Mouse (Mus musculus): ENCODE results near the gene Ntrk3. TPM values are rescaled to one million over a fixed set of nuclear protein-coding genes. Genes with fewer than 3 reads are reported as not detected.
A peak's percentile ranks its signal among the peaks of the same experiment; 100 is the strongest.

Ntrk3 gene
- polyA plus RNA-seq, 1 experiment from 2014 or later: 3.0 TPM

DNA sequence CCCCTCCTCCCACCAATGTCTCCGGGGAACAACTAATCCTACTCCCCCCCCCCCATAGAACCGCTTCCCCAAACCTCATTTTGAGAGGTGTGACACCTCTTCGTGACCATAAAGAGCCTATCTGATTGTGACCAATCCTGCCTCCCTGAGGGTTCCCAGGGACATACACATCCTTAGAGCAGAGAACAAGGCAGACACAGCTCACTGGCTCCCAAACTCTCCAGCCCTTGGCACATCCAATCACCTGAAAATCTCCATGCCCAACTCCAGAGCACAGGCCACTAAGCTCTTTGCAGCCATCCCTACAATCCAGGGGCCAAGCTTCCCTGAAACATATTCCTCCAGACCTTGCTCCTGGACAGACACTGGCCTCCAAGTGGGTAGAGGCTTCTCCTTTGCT lies 162.3 kb downstream of the Ntrk3 start:
- Histone ChIP-seq H3K4me1 (peaks cover 11% of the 10 kb centered on the region; the same call in 1 of the 2 replicates), H3K27ac (no peak overlapping the region), H3K27me3 (replicated peaks) (peaks cover 47% of the 10 kb centered on the region), H3K9me3 (no peaks in the 10 kb centered on the region), H3K4me3 (replicated peaks) (peak overlapping the region; percentile 51; the same call in 1 of the 2 replicates), H3K36me3 (no peaks in the 10 kb centered on the region), H3K4me2 (peak overlapping the region; percentile 84; the same call in 1 of the 2 replicates), H3K9ac (no peak overlapping the region)
- no peak for ATAC-seq (ENCODE audit: insufficient read depth, low FRiP score, low read depth)
- 21% methylated on average over 3 of the region's 3 CpGs for WGBS

DNA sequence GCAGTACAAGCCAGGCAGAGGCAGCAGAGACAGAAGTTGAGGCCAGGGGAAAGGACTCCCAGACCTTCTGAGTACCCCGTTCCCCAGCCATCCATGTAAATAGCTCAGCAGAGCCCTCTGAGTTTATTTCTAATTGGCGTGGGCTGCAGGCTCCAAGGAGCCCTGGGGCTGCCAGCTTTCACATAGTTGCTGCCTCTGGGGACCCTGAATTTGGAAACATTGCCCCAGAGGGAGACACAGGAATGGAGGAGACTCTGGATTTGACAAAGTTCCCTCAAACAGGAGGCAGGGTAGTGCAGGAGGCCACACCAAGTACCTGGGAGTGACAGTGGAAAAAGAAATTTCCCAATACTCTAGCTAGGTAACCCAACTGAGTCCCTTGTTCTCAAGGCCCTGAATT lies 166.6 kb downstream of the Ntrk3 start:
- WGBS: 56% methylated on average over 2 of the region's 2 CpGs
- H3K4me3 ChIP-seq (replicated peaks): no peak overlapping the region
- peaks cover 6% of the 10 kb centered on the region for H3K4me1 ChIP-seq
- H3K27me3 ChIP-seq (replicated peaks): peaks cover 12% of the 10 kb centered on the region
- ATAC-seq (ENCODE audit: insufficient read depth, low FRiP score, low read depth): no peak
- H3K4me2 ChIP-seq: no peak overlapping the region
- H3K9me3 ChIP-seq: no peaks in the 10 kb centered on the region
- no peaks in the 10 kb centered on the region for H3K36me3 ChIP-seq
- no peak overlapping the region for H3K27ac ChIP-seq
- no peak overlapping the region for H3K9ac ChIP-seq

GRCm38 (mm10) chr7:78569255-78569618 lies 168.6 kb downstream of the Ntrk3 start:
- 5% methylated on average over 5 of the region's 5 CpGs for WGBS
- Histone ChIP-seq H3K4me2 (peak overlapping the region; percentile 43), H3K4me1 (peaks cover 6% of the 10 kb centered on the region), H3K27me3 (replicated peaks) (no peaks in the 10 kb centered on the region), H3K27ac (no peak overlapping the region), H3K36me3 (no peaks in the 10 kb centered on the region), H3K9me3 (no peaks in the 10 kb centered on the region), H3K9ac (no peak overlapping the region), H3K4me3 (replicated peaks) (no peak overlapping the region)
- ATAC-seq (ENCODE audit: insufficient read depth, low FRiP score, low read depth): no peak

DNA sequence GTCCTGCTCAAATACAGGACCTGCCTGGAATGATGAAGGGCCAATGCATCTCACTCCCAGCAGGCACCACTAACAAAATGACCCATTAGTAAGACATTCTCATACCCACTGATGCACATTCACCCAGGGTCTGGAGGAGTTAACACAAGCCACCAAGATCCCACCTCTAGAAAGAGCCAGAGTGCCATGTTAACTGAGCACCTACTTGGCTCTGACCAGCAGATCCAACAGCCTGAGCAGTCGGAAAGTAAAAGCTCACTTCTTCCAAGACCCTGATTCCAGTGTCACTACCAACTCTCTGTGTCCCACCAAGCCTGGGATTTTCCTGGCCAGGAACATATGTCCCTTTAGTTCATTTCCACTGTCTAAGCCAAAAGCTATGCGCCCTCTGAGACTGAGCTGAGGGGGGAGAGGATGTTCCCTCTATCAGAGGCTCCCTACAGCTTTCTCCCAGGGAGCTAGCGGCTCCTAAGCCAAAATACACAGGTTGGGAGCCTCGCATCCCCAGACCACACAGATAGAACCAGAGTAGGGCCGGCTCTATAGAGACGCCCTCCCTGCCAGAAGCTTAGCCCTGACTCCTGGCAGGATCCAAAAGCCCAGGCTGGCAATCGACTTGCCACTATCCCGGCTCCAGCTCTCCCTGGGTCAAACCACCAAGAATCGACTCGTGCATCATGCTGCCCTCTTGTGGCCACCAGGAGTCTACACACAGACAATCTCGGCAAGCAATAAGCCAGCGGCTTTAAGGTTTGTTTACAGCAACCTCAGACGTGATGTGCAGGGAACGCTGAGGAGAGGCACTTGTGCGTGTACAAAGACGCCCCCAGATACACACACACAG lies 169.2 kb downstream of the Ntrk3 start:
- Histone ChIP-seq H3K4me3 (replicated peaks) (no peak overlapping the region), H3K27ac (no peak overlapping the region), H3K36me3 (no peaks in the 10 kb centered on the region), H3K27me3 (replicated peaks) (no peaks in the 10 kb centered on the region), H3K4me2 (peak overlapping the region; percentile 43), H3K4me1 (peaks cover 6% of the 10 kb centered on the region), H3K9ac (no peak overlapping the region), H3K9me3 (no peaks in the 10 kb centered on the region)
- 16% methylated on average over 16 of the region's 16 CpGs for WGBS
- ATAC-seq (ENCODE audit: insufficient read depth, low FRiP score, low read depth): no peak

GRCm38 (mm10) chr7:78566617-78567016 lies 171.2 kb downstream of the Ntrk3 start:
- WGBS: 46% methylated on average over 3 of the region's 3 CpGs
- H3K4me2 ChIP-seq: no peak overlapping the region
- H3K27ac ChIP-seq: no peak overlapping the region
- H3K36me3 ChIP-seq: no peaks in the 10 kb centered on the region
- peaks cover 6% of the 10 kb centered on the region for H3K4me1 ChIP-seq
- no peak overlapping the region for H3K9ac ChIP-seq
- no peaks in the 10 kb centered on the region for H3K27me3 ChIP-seq (replicated peaks)
- H3K9me3 ChIP-seq: no peaks in the 10 kb centered on the region
- no peak overlapping the region for H3K4me3 ChIP-seq (replicated peaks)
- no peak for ATAC-seq (ENCODE audit: insufficient read depth, low FRiP score, low read depth)

DNA sequence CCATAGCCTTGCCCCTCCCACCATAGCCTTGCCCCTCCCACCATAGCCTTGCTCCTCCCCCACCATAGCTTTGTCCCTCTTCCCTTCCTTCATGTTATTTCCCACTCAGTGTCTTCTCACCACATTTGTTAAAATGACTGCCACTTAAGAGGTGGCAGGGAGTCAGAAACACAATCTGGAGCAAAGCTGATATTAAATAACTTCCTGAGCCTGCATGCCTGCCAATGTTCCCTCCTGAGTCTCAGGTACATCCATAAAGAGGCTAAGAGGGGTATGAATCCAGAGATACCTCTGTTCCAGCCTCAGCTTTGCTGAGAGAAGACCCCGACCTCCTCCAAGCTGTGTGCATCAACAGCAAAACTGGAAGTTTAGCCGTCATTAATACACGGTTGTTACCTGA lies 172.4 kb downstream of the Ntrk3 start:
- Histone ChIP-seq H3K9me3 (no peaks in the 10 kb centered on the region), H3K9ac (no peak overlapping the region), H3K4me2 (no peak overlapping the region), H3K4me1 (peaks cover 6% of the 10 kb centered on the region), H3K27ac (no peak overlapping the region), H3K4me3 (replicated peaks) (no peak overlapping the region), H3K27me3 (replicated peaks) (no peaks in the 10 kb centered on the region), H3K36me3 (no peaks in the 10 kb centered on the region)
- WGBS: 84% methylated on average over 3 of the region's 3 CpGs
- ATAC-seq (ENCODE audit: insufficient read depth, low FRiP score, low read depth): no peak

DNA sequence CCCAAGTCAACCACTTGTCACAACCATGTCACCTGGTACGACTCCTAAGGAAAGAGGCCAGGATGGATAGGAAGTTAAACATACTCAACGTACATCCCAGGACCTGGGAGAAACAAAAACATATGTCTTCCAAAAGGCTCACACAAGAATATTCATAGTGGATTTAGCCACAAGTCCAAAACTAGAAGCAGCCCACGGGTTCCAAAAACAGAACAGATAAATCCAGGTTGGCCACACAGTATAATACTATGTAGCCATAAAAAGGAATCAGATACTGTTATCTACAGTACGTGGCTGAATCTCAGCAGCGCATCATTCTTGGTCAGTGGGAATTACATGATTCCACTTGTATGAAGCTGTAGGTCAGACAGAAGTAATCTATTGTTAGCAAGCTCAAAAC lies 179.3 kb downstream of the Ntrk3 start:
- 82% methylated on average over 5 of the region's 5 CpGs for WGBS
- Histone ChIP-seq H3K9me3 (no peaks in the 10 kb centered on the region), H3K36me3 (no peaks in the 10 kb centered on the region), H3K27ac (no peak overlapping the region), H3K4me1 (no peaks in the 10 kb centered on the region), H3K9ac (no peak overlapping the region), H3K4me2 (no peak overlapping the region), H3K4me3 (replicated peaks) (no peak overlapping the region), H3K27me3 (replicated peaks) (no peaks in the 10 kb centered on the region)
- ATAC-seq (ENCODE audit: insufficient read depth, low FRiP score, low read depth): no peak

GRCm38 (mm10) chr7:78555532-78555931 lies 182.3 kb downstream of the Ntrk3 start:
- H3K27me3 ChIP-seq (replicated peaks): no peaks in the 10 kb centered on the region
- H3K4me2 ChIP-seq: no peak overlapping the region
- 82% methylated on average over 5 of the region's 5 CpGs for WGBS
- no peaks in the 10 kb centered on the region for H3K9me3 ChIP-seq
- no peak overlapping the region for H3K4me3 ChIP-seq (replicated peaks)
- no peak overlapping the region for H3K27ac ChIP-seq
- no peaks in the 10 kb centered on the region for H3K4me1 ChIP-seq
- H3K9ac ChIP-seq: no peak overlapping the region
- no peaks in the 10 kb centered on the region for H3K36me3 ChIP-seq
- ATAC-seq (ENCODE audit: insufficient read depth, low FRiP score, low read depth): no peak

GRCm38 (mm10) chr7:78549461-78549860 lies 188.4 kb downstream of the Ntrk3 start:
- Histone ChIP-seq H3K36me3 (no peaks in the 10 kb centered on the region), H3K27me3 (replicated peaks) (no peaks in the 10 kb centered on the region), H3K4me2 (no peak overlapping the region), H3K4me1 (no peaks in the 10 kb centered on the region), H3K9me3 (no peaks in the 10 kb centered on the region), H3K4me3 (replicated peaks) (no peak overlapping the region), H3K9ac (no peak overlapping the region), H3K27ac (no peak overlapping the region)
- no peak for ATAC-seq (ENCODE audit: insufficient read depth, low FRiP score, low read depth)
- 89% methylated on average over 8 of the region's 8 CpGs for WGBS

DNA sequence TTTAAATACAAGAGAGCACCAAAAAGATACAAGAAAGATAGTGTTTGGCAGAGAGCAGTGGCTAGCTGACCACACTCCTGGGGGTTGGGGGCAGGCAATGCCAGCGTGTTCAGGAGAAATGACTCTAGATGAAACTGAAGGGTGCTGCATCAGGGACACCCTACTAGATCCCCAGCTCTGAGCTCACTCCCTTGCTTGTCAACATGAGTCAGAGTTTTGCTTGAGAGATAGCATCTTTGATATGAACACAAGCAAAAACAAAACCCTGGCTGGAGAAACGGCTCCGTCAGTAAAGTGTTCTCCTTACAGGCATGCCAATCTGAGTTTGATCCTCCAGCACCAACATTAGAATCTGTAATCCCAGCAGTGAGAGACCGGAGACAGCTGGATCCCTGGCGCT lies 189.1 kb downstream of the Ntrk3 start:
- Histone ChIP-seq H3K9ac (no peak overlapping the region), H3K36me3 (no peaks in the 10 kb centered on the region), H3K4me1 (no peaks in the 10 kb centered on the region), H3K27ac (no peak overlapping the region), H3K27me3 (replicated peaks) (no peaks in the 10 kb centered on the region), H3K4me2 (no peak overlapping the region), H3K9me3 (no peaks in the 10 kb centered on the region), H3K4me3 (replicated peaks) (no peak overlapping the region)
- WGBS: 88% methylated on average over 5 of the region's 5 CpGs
- no peak for ATAC-seq (ENCODE audit: insufficient read depth, low FRiP score, low read depth)

DNA sequence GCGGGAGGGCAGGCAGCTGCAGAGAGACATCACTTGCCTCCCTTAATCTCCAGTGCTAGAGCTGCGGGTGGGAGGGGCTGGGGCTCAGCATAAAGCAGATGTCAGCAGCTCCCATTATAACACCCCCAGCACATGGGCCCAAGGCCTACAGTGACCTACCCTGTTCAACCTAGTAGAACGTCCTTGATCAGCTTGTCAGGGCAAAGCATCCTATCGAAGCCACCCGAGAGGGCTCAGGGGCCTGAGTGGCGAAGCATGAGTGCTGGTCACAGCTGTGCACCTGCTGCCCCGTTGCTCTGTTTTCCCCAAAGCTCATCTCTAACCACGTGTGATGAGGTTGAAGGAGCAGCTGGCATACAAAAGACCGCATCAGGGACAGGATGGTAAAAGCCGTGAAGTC lies 191.3 kb downstream of the Ntrk3 start:
- no peak overlapping the region for H3K4me2 ChIP-seq

DNA sequence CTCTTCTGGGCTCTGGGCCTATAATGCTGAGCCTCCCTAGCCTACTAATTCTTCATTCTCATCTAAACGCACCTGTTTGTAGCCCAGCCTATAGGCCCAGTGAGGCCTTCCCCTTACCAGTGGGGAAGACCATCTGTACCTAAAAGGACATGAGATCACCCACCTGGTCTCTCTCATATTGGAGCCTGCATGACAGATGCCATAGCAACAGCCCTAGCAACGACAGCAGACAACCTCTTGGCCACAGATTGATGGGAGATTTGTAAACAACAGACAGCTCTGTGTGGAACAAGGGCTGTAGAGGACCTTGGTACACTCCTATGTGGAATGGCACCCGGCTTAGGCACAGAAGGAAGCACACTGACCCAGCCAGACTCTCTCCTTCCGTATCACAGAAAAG lies 195.3 kb downstream of the Ntrk3 start:
- no peaks in the 10 kb centered on the region for H3K36me3 ChIP-seq
- no peak overlapping the region for H3K27ac ChIP-seq
- WGBS: 52% methylated on average over 4 of the region's 4 CpGs
- H3K27me3 ChIP-seq (replicated peaks): no peaks in the 10 kb centered on the region
- no peak overlapping the region for H3K9ac ChIP-seq
- no peak overlapping the region for H3K4me3 ChIP-seq (replicated peaks)
- no peak overlapping the region for H3K4me2 ChIP-seq
- no peaks in the 10 kb centered on the region for H3K4me1 ChIP-seq
- no peak for ATAC-seq (ENCODE audit: insufficient read depth, low FRiP score, low read depth)
- H3K9me3 ChIP-seq: no peaks in the 10 kb centered on the region

More for the DNA sequence above, 191.3 kb downstream of the Ntrk3 start:
- H3K9ac ChIP-seq: no peak overlapping the region
- ATAC-seq (ENCODE audit: insufficient read depth, low FRiP score, low read depth): no peak
- no peaks in the 10 kb centered on the region for H3K36me3 ChIP-seq
- H3K27ac ChIP-seq: no peak overlapping the region
- WGBS: 73% methylated on average over 10 of the region's 10 CpGs
- no peaks in the 10 kb centered on the region for H3K9me3 ChIP-seq
- no peaks in the 10 kb centered on the region for H3K27me3 ChIP-seq (replicated peaks)
- no peak overlapping the region for H3K4me3 ChIP-seq (replicated peaks)
- H3K4me1 ChIP-seq: no peaks in the 10 kb centered on the region

- Histone ChIP-seq H3K9ac (no peak overlapping the region), H3K27ac (no peak overlapping the region), H3K27me3 (replicated peaks) (no peaks in the 10 kb centered on the region), H3K4me3 (replicated peaks) (no peak overlapping the region), H3K9me3 (no peaks in the 10 kb centered on the region), H3K36me3 (no peaks in the 10 kb centered on the region), H3K4me1 (no peaks in the 10 kb centered on the region), H3K4me2 (no peak overlapping the region)
- WGBS: 22% methylated on average over 6 of the region's 6 CpGs
- no peak for ATAC-seq (ENCODE audit: insufficient read depth, low FRiP score, low read depth)
Measured at GRCm38 (mm10) chr7:78530286-78530685, 207.5 kb downstream of the Ntrk3 start.
